Mouse (Mus musculus): ENCODE measurements around the gene Exoc3l4. TPM values are rescaled to one million over a fixed set of nuclear protein-coding genes. Genes with fewer than 3 reads are reported as not detected.

The Exoc3l4 gene
- polyA plus RNA-seq (2012; rRNA removed): 3.6 and 5.1 TPM in 2 replicates

GRCm38 (mm10) chr12:111416921-111417779 is at the start of gene Exoc3l4:
Gene Exoc3l4, plus strand, starts transcription at chr12:111417017.

GRCm38 (mm10) chr12:111377376-111377973 is 39.3 kb upstream of the Exoc3l4 start, which contains the start of gene Cdc42bpb:
Gene Cdc42bpb, minus strand, starts transcription at chr12:111377718.

GRCm38 (mm10) chr12:111406622-111407021 is 10.2 kb upstream of the Exoc3l4 start, which contains the start of gene Lbhd2:
Gene Lbhd2, plus strand, starts transcription at chr12:111406809.

GRCm38 (mm10) chr12:111442309-111443010 is 25.6 kb downstream of the Exoc3l4 start, which contains the start of gene Tnfaip2:
Gene Tnfaip2, plus strand, starts transcription at chr12:111442469.

Other genes with a start within 250 kb of the Exoc3l4 start
- gene 4930595D18Rik, start 232.5 kb upstream of the Exoc3l4 start, polyA plus RNA-seq (2012; rRNA removed): 0.09 and 0.22 TPM in 2 replicates
- gene Amn, start 145.9 kb upstream of the Exoc3l4 start, polyA plus RNA-seq (2012; rRNA removed): 4.7 and 5.3 TPM in 2 replicates
- 174 and 181 TPM in 2 replicates for gene Cdc42bpb, start 39.3 kb upstream of the Exoc3l4 start, polyA plus RNA-seq (2012; rRNA removed)
- gene Lbhd2, start 10.2 kb upstream of the Exoc3l4 start, polyA plus RNA-seq (2012; rRNA removed): 0.34 and 2.2 TPM in 2 replicates
- 1.0 and 3.3 TPM in 2 replicates for gene Tnfaip2, start 25.5 kb downstream of the Exoc3l4 start, polyA plus RNA-seq (2012; rRNA removed)
- gene Gm266, start 68.8 kb downstream of the Exoc3l4 start, polyA plus RNA-seq (2012; rRNA removed): 1.7 and 5.6 TPM in 2 replicates
- 146 and 153 TPM in 2 replicates for gene Eif5, start 121.0 kb downstream of the Exoc3l4 start, polyA plus RNA-seq (2012; rRNA removed)
- gene Mark3, start 157.5 kb downstream of the Exoc3l4 start, polyA plus RNA-seq (2012; rRNA removed): 98.0 and 106 TPM in 2 replicates

Data from central nervous system, embryonic 14 days (tissue).